Mouse (Mus musculus): ENCODE results near the gene Traf6. TPM values are rescaled to one million over a fixed set of nuclear protein-coding genes. Genes with fewer than 3 reads are reported as not detected.

Gene Traf6
- polyA plus RNA-seq (2014; fragmentation: Nextera tagmentation; extraction: Ambion mirVana): 15.4 and 16.9 TPM in 2 replicates

DNA sequence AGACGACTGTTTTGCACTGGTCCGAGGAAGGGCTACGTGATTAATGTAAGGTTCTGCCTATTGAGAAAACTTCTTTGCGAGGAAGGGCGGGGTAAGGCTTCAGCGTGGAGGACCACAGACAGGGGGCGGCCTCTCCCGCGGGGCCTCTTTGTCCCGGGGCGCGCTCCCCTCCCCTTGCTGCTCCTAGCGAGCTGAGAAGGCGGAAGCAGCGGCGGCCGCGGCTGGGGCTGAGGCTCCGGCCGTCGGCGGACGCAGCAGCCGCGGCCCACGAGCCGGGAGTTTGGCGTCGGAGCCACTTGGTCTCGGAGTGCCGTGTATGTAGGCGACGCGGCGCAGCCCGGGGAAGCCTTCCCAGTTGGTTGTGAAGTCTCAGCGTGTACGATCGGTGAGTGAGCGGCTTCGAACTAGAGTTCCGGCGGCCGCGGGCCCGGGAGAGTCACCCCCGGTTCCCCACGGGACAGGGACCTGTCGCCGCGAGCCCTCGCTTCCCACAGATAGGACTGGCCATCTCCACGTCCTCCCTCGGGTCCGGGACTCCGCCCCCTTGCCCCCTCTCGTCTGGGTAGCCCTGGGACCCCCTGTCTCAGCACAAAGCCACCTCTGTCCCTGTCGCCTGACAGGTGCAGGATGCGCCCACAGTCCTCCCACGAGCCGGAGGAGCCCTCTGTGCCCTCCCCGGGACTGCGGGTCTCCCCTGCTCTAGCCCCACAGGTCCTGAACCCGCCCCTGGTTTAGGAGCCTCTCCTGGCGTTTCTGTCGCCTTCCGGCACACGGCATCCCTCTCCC, at the start of gene Traf6:
Gene Traf6, plus strand, starts transcription at position 194 of the 786 bp plus-strand sequence.
- Histone ChIP-seq H3K27me3 (ENCODE audit: insufficient read depth, low read length) (no peaks in the 10 kb centered on the region), H3K27ac (ENCODE audit: low read depth) (0 out of 2 replicates have a peak within 1 kb of the TSS, but pooled peaks have one; percentile 36), H3K9me3 (ENCODE audit: low read depth, low read length) (no peaks in the 10 kb centered on the region), H3K4me3 (ENCODE audit: low read depth, low read length) (peak within 1 kb of the TSS; percentile 99), H3K4me1 (ENCODE audit: insufficient read depth) (peaks cover 4% of the 10 kb centered on the region; the same call in 1 of the 2 replicates), H3K36me3 (ENCODE audit: insufficient read depth) (0 out of 2 replicates have a peak, but pooled peaks cover 5% of the 10 kb centered on the region), H3K4me2 (peak within 1 kb of the TSS; percentile 75), H3K9ac (peak within 1 kb of the TSS; percentile 96)
- ATAC-seq (ENCODE audit: insufficient read depth) (peak; percentile 96), DNase-seq (peak; percentile 94)
- TF ChIP-seq CTCF (IDR thresholded peaks at IDR 0.05; ENCODE audit: low read depth): peak; percentile 77
- under 1% methylated on average over 68 of the region's 68 CpGs for WGBS

GRCm38 (mm10) chr2:101638979-101639839, 39.0 kb upstream of the Traf6 start:
- H3K27ac ChIP-seq (ENCODE audit: low read depth): no peak overlapping the region
- no peak for TF ChIP-seq CTCF (IDR thresholded peaks at IDR 0.05; ENCODE audit: low read depth)
- DNase-seq: no peak
- no peaks in the 10 kb centered on the region for H3K4me1 ChIP-seq (ENCODE audit: insufficient read depth)
- H3K36me3 ChIP-seq (ENCODE audit: insufficient read depth): no peaks in the 10 kb centered on the region
- no peaks in the 10 kb centered on the region for H3K27me3 ChIP-seq (ENCODE audit: insufficient read depth, low read length)
- H3K9me3 ChIP-seq (ENCODE audit: low read depth, low read length): no peaks in the 10 kb centered on the region
- ATAC-seq (ENCODE audit: insufficient read depth): no peak
- WGBS: 36% methylated on average over 7 of the region's 7 CpGs
- no peak overlapping the region for H3K9ac ChIP-seq
- H3K4me3 ChIP-seq (ENCODE audit: low read depth, low read length): no peak overlapping the region
- no peak overlapping the region for H3K4me2 ChIP-seq

DNA sequence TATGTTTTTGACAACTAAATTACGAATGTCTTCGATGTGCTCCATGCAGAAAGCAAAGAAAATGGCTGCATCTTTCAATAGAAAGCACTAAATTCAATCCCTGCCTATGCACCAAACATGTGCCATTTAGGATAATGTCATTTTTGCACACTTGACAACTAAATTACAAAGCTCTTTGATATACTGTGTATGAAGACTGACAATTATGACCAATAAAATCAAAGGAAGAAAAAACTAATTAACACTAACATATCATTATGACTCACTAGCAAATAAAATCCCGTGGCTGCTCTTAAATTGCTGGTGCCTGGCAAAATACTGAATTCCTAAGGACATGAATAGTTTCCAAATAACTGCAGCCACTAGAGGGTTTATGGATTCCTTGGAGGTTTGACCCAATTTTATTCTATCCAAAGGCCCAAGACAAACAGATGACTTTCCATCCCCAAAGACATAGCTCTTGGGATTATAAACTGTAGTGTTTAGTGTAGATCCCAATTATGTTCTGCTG, 38.3 kb upstream of the Traf6 start:
- Histone ChIP-seq H3K9ac (no peak overlapping the region), H3K4me2 (no peak overlapping the region), H3K27ac (ENCODE audit: low read depth) (no peak overlapping the region), H3K4me1 (ENCODE audit: insufficient read depth) (no peaks in the 10 kb centered on the region), H3K27me3 (ENCODE audit: insufficient read depth, low read length) (no peaks in the 10 kb centered on the region), H3K36me3 (ENCODE audit: insufficient read depth) (no peaks in the 10 kb centered on the region), H3K9me3 (ENCODE audit: low read depth, low read length) (no peaks in the 10 kb centered on the region), H3K4me3 (ENCODE audit: low read depth, low read length) (no peak overlapping the region)
- WGBS: 77% methylated on average over 3 of the region's 3 CpGs
- ATAC-seq (ENCODE audit: insufficient read depth) (no peak), DNase-seq (no peak)
- no peak for TF ChIP-seq CTCF (IDR thresholded peaks at IDR 0.05; ENCODE audit: low read depth)

- Histone ChIP-seq H3K9ac (no peak overlapping the region), H3K4me3 (ENCODE audit: low read depth, low read length) (no peak overlapping the region), H3K27ac (ENCODE audit: low read depth) (no peak overlapping the region), H3K27me3 (ENCODE audit: insufficient read depth, low read length) (no peaks in the 10 kb centered on the region), H3K4me2 (no peak overlapping the region), H3K9me3 (ENCODE audit: low read depth, low read length) (no peaks in the 10 kb centered on the region), H3K36me3 (ENCODE audit: insufficient read depth) (no peaks in the 10 kb centered on the region), H3K4me1 (ENCODE audit: insufficient read depth) (no peaks in the 10 kb centered on the region)
- DNase-seq (no peak), ATAC-seq (ENCODE audit: insufficient read depth) (no peak)
- 96% methylated on average over 1 of the region's 1 CpGs for WGBS
- TF ChIP-seq CTCF (IDR thresholded peaks at IDR 0.05; ENCODE audit: low read depth): no peak
Observed at GRCm38 (mm10) chr2:101645841-101646240, 32.4 kb upstream of the Traf6 start.

DNA sequence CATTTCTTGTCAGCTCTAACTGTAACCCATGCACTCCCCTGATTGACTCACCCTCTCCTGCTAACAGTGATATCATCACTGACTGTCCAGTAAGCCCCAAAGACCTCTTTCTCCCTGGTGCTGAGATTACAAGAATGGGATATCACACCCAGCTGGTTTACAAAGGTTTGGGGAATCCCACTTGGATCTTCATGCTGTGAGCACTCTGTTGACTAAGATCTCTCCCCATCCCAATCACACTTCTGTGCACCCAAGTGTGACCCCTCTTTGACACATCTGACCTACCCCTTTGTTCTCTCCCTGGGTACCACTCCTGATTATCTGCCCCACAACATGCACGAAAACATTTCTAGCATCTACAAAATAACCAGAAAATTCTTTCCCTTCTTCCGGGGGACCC, 29.9 kb upstream of the Traf6 start:
- Histone ChIP-seq H3K4me3 (ENCODE audit: low read depth, low read length) (no peak overlapping the region), H3K4me2 (no peak overlapping the region), H3K9me3 (ENCODE audit: low read depth, low read length) (no peaks in the 10 kb centered on the region), H3K9ac (no peak overlapping the region), H3K27ac (ENCODE audit: low read depth) (no peak overlapping the region), H3K36me3 (ENCODE audit: insufficient read depth) (no peaks in the 10 kb centered on the region), H3K4me1 (ENCODE audit: insufficient read depth) (no peaks in the 10 kb centered on the region), H3K27me3 (ENCODE audit: insufficient read depth, low read length) (no peaks in the 10 kb centered on the region)
- TF ChIP-seq CTCF (IDR thresholded peaks at IDR 0.05; ENCODE audit: low read depth): no peak
- DNase-seq (no peak), ATAC-seq (ENCODE audit: insufficient read depth) (no peak)
- 81% methylated on average over 2 of the region's 2 CpGs for WGBS

GRCm38 (mm10) chr2:101649114-101649671, 29.0 kb upstream of the Traf6 start, which contains the start of the genes Rag1 and B230118H07Rik:
TSS of gene Rag1 (minus strand) at chr2:101649501.
TSS of gene B230118H07Rik (minus strand) at chr2:101649532.
- Histone ChIP-seq H3K36me3 (ENCODE audit: insufficient read depth) (no peaks in the 10 kb centered on the region), H3K27ac (ENCODE audit: low read depth) (no peak within 1 kb of the TSS), H3K9ac (no peak within 1 kb of the TSS), H3K4me1 (ENCODE audit: insufficient read depth) (no peaks in the 10 kb centered on the region), H3K9me3 (ENCODE audit: low read depth, low read length) (no peaks in the 10 kb centered on the region), H3K4me3 (ENCODE audit: low read depth, low read length) (no peak within 1 kb of the TSS), H3K4me2 (no peak within 1 kb of the TSS), H3K27me3 (ENCODE audit: insufficient read depth, low read length) (no peaks in the 10 kb centered on the region)
- TF ChIP-seq CTCF (IDR thresholded peaks at IDR 0.05; ENCODE audit: low read depth): no peak
- ATAC-seq (ENCODE audit: insufficient read depth) (no peak), DNase-seq (no peak)
- 36% methylated on average over 8 of the region's 8 CpGs for WGBS

Measured in lung, embryonic 14.5 days (tissue).